Mouse (Mus musculus): ENCODE results near the gene Sh3rf3.

- TF ChIP-seq CTCF (IDR thresholded peaks at IDR 0.05; ENCODE audit: low read depth) (no peak), EP300 (optimal IDR thresholded peaks at IDR 0.05) (no peak)
These were observed 24.5 kb upstream of the Sh3rf3 start for GRCm38 (mm10) chr10:58788486-58789274.
